Comparison of ENCODE assay signal across 22 mouse cellular contexts in genomic region chr15:7108160-7108559, GRCm38 (mm10).
"Had no signal": no experiment of that assay in that cellular context is flagged by ENCODE, and none has a peak within 500 bp of the region (broad histone marks: within the 10 kb centered on the region; RNA-seq: fewer than 3 reads in every experiment).

No protein-coding gene starts in this region.

- H3K4me3 ChIP-seq: gastrocnemius, adult 2 months; heart, adult 2 months; heart, embryonic 12.5 days; hindbrain, embryonic 10.5 days; hindbrain, embryonic 12.5 days; intestine, embryonic 15.5 days; kidney, embryonic 15.5 days; layer of hippocampus, adult 2 months; left cerebral cortex, adult 2 months; limb, embryonic 10.5 days; limb, embryonic 12.5 days had no signal

- H3K4me1 ChIP-seq: hindbrain, embryonic 10.5 days; hindbrain, embryonic 12.5 days; kidney, embryonic 15.5 days; limb, embryonic 10.5 days had no signal

- H3K27ac ChIP-seq: gastrocnemius, adult 2 months; heart, adult 2 months; hindbrain, embryonic 10.5 days; hindbrain, embryonic 12.5 days; hindbrain, embryonic 14.5 days; intestine, embryonic 15.5 days; kidney, embryonic 15.5 days; kidney, postnatal 0 days; layer of hippocampus, adult 2 months; left cerebral cortex, adult 2 months; limb, embryonic 10.5 days; limb, embryonic 12.5 days had no signal

- H3K27me3 ChIP-seq: heart, embryonic 12.5 days; hindbrain, embryonic 12.5 days; intestine, embryonic 15.5 days; kidney, embryonic 15.5 days had no signal

- DNase-seq: gastrocnemius, adult 2 months; gastrocnemius, postnatal 10 days; gastrocnemius, postnatal 25 days; heart, adult 2 months; heart, postnatal 10 days; heart, postnatal 4 days; kidney, adult 18-20 months; kidney, adult 9 months; kidney, postnatal 14 days; kidney, postnatal 4 days; liver had no signal

- H3K36me3 ChIP-seq: heart, embryonic 12.5 days; hindbrain, embryonic 10.5 days; hindbrain, embryonic 12.5 days; intestine, embryonic 15.5 days; kidney, embryonic 15.5 days; limb, embryonic 10.5 days; limb, embryonic 12.5 days had no signal
